Mouse (Mus musculus) erythroblast, embryonic 14.5 days (primary cell): ENCODE data around the gene Ccdc172. TPM values are rescaled to one million over a fixed set of nuclear protein-coding genes. Genes with fewer than 3 reads are reported as not detected.

Experiments used
- H3K27me3 ChIP-seq: 2 replicates; pipeline ENCODE4 v1.6.1; 2012; ENCODE audit warnings: inconsistent platforms; ENCODE audit not compliant: control insufficient read depth
- H3K36me3 ChIP-seq: 2 replicates; pipeline ENCODE4 v1.6.1; 2012; ENCODE audit warnings: mild to moderate bottlenecking, inconsistent platforms; ENCODE audit not compliant: control insufficient read depth
- H3K4me1 ChIP-seq: 2 replicates; pipeline ENCODE4 v1.6.1; 2012; ENCODE audit warnings: inconsistent platforms; ENCODE audit not compliant: control insufficient read depth
- H3K4me3 ChIP-seq: replicated peaks from 2 replicates; pipeline ENCODE3; 2012; ENCODE audit warnings: moderate library complexity, mild to moderate bottlenecking, inconsistent platforms
- H3K9me3 ChIP-seq: 2 replicates; pipeline ENCODE4 v1.6.1; 2012; ENCODE audit warnings: low read length, inconsistent platforms, mixed read lengths; ENCODE audit not compliant: control insufficient read depth
- GATA1 ChIP-seq: IDR thresholded peaks from 2 replicates; pipeline ENCODE4 v1.6.1; 2012; ENCODE audit warnings: low read length, inconsistent platforms, mixed read lengths
- TAL1 ChIP-seq: IDR thresholded peaks from 3 replicates; pipeline ENCODE4 v1.6.1; 2012; ENCODE audit warnings: low read length, inconsistent platforms, mixed read lengths
- polyA plus RNA-seq: library from polyadenylated mRNA; stranded (reverse); fragments of >175 nt; gene quantifications from 2 replicates; pipeline ENCODE4 v1.2.3, GENCODE M21; 2012

The Ccdc172 gene
- polyA plus RNA-seq = not detected in 2 replicates

- TF ChIP-seq GATA1 (no peak), TAL1 (no peak)
- Histone ChIP-seq H3K4me3 (no peak within 1 kb of the TSS), H3K36me3 (no peaks in the 10 kb centered on the region), H3K9me3 (peaks cover 2% of the 10 kb centered on the region; the same call in 1 of the 2 replicates), H3K4me1 (no peaks in the 10 kb centered on the region), H3K27me3 (no peaks in the 10 kb centered on the region)
Observed at GRCm38 (mm10) chr19:58511818-58512217, at the start of gene Ccdc172. Gene Ccdc172 (plus strand): TSS chr19:58511993.

- H3K9me3 ChIP-seq = no peaks in the 10 kb centered on the region; the same call in 1 of the 2 replicates
- H3K4me1 ChIP-seq = no peaks in the 10 kb centered on the region
- no peak overlapping the region for H3K4me3 ChIP-seq
- no peak for TF ChIP-seq GATA1
- TF ChIP-seq TAL1 = no peak
- H3K27me3 ChIP-seq = no peaks in the 10 kb centered on the region
- H3K36me3 ChIP-seq = no peaks in the 10 kb centered on the region
Observed at GRCm38 (mm10) chr19:58463755-58464154, 48.0 kb upstream of the Ccdc172 start.

GRCm38 (mm10) chr19:58468331-58468730 lies 43.5 kb upstream of the Ccdc172 start:
- Histone ChIP-seq H3K4me3 (no peak overlapping the region), H3K27me3 (no peaks in the 10 kb centered on the region), H3K36me3 (no peaks in the 10 kb centered on the region), H3K9me3 (no peaks in the 10 kb centered on the region; the same call in 1 of the 2 replicates), H3K4me1 (no peaks in the 10 kb centered on the region)
- TF ChIP-seq GATA1 (no peak), TAL1 (no peak)

- H3K27me3 ChIP-seq = no peaks in the 10 kb centered on the region
- no peaks in the 10 kb centered on the region for H3K4me1 ChIP-seq
- H3K4me3 ChIP-seq = no peak overlapping the region
- no peaks in the 10 kb centered on the region for H3K36me3 ChIP-seq
- TF ChIP-seq GATA1 (no peak), TAL1 (no peak)
- no peaks in the 10 kb centered on the region; the same call in 1 of the 2 replicates for H3K9me3 ChIP-seq
Observed at GRCm38 (mm10) chr19:58469421-58469820, 42.4 kb upstream of the Ccdc172 start.

GRCm38 (mm10) chr19:58474251-58474650 lies 37.5 kb upstream of the Ccdc172 start:
- no peaks in the 10 kb centered on the region for H3K27me3 ChIP-seq
- H3K4me1 ChIP-seq = no peaks in the 10 kb centered on the region
- TF ChIP-seq GATA1 = no peak
- TF ChIP-seq TAL1 = no peak
- no peaks in the 10 kb centered on the region for H3K9me3 ChIP-seq
- no peak overlapping the region for H3K4me3 ChIP-seq
- H3K36me3 ChIP-seq = no peaks in the 10 kb centered on the region

GRCm38 (mm10) chr19:58482373-58482977 lies 29.3 kb upstream of the Ccdc172 start:
- no peaks in the 10 kb centered on the region for H3K9me3 ChIP-seq
- TF ChIP-seq GATA1 (no peak), TAL1 (no peak)

GRCm38 (mm10) chr19:58486686-58487085 lies 25.1 kb upstream of the Ccdc172 start:
- Histone ChIP-seq H3K9me3 (peaks cover 3% of the 10 kb centered on the region; the same call in 1 of the 2 replicates), H3K36me3 (no peaks in the 10 kb centered on the region), H3K4me1 (no peaks in the 10 kb centered on the region), H3K27me3 (no peaks in the 10 kb centered on the region), H3K4me3 (no peak overlapping the region)
- TF ChIP-seq TAL1 (no peak), GATA1 (no peak)

More at GRCm38 (mm10) chr19:58482373-58482977, 29.3 kb upstream of the Ccdc172 start:
- Histone ChIP-seq H3K27me3 (no peaks in the 10 kb centered on the region), H3K4me1 (no peaks in the 10 kb centered on the region), H3K36me3 (no peaks in the 10 kb centered on the region), H3K4me3 (no peak overlapping the region)

GRCm38 (mm10) chr19:58497106-58497505 lies 14.7 kb upstream of the Ccdc172 start:
- Histone ChIP-seq H3K27me3 (no peaks in the 10 kb centered on the region), H3K36me3 (no peaks in the 10 kb centered on the region), H3K4me1 (no peaks in the 10 kb centered on the region), H3K9me3 (no peaks in the 10 kb centered on the region), H3K4me3 (no peak overlapping the region)
- TF ChIP-seq GATA1 = no peak
- TF ChIP-seq TAL1 = no peak

GRCm38 (mm10) chr19:58499420-58499966 lies 12.3 kb upstream of the Ccdc172 start:
- H3K4me3 ChIP-seq = no peak overlapping the region
- H3K9me3 ChIP-seq = no peaks in the 10 kb centered on the region
- H3K4me1 ChIP-seq = no peaks in the 10 kb centered on the region
- no peaks in the 10 kb centered on the region for H3K27me3 ChIP-seq
- H3K36me3 ChIP-seq = no peaks in the 10 kb centered on the region
- TF ChIP-seq GATA1 (no peak), TAL1 (no peak)
